18 mouse cellular contexts compared by ENCODE assay signal in genomic region chr10:61741873-61742272, GRCm38 (mm10). TPM values are rescaled to one million over a fixed set of nuclear protein-coding genes. Genes with fewer than 3 reads are reported as not detected.
A peak's percentile ranks its signal among the peaks of the same experiment; 100 is the strongest.
DNase-seq lines count a peak whose midpoint lies in the region; ATAC-seq and TF ChIP-seq lines count a peak whose summit lies in the region.
"Had no signal": no experiment of that assay in that cellular context is flagged by ENCODE, and none has a peak within 500 bp of the region (broad histone marks: within the 10 kb centered on the region; RNA-seq: fewer than 3 reads in every experiment).

No protein-coding gene starts in this region.

- ATAC-seq in kidney, postnatal 0 days (replicated peaks; ENCODE audit: low FRiP score, low read depth) = no peak
- ATAC-seq in kidney, embryonic 14.5 days (ENCODE audit: low FRiP score, low TSS enrichment) = no peak
- ATAC-seq in stomach, postnatal 0 days (ENCODE audit: low FRiP score, low TSS enrichment) = no peak
- ATAC-seq: forebrain, embryonic 15.5 days; midbrain, embryonic 15.5 days had no signal

- TF ChIP-seq EP300 in stomach, postnatal 0 days (optimal IDR thresholded peaks at IDR 0.05) = no peak

- H3K4me1 ChIP-seq in kidney, postnatal 0 days (replicated peaks; ENCODE audit: insufficient read depth, low read length) = no peaks in the 10 kb centered on the region
- no peaks in the 10 kb centered on the region for H3K4me1 ChIP-seq in kidney, embryonic 14.5 days (ENCODE audit: control insufficient read depth, insufficient read depth, low read length)
- H3K4me1 ChIP-seq in stomach, postnatal 0 days (replicated peaks; ENCODE audit: control insufficient read depth, insufficient read depth) = no peaks in the 10 kb centered on the region
- H3K4me1 ChIP-seq: embryonic facial prominence, embryonic 13.5 days; forebrain, embryonic 15.5 days; heart, embryonic 12.5 days; hindbrain, embryonic 13.5 days; kidney, embryonic 15.5 days; limb, embryonic 13.5 days; midbrain, embryonic 15.5 days had no signal

- DNase-seq in kidney, postnatal 0 days (ENCODE audit: low spot score) = peak; percentile 29
- peak; percentile 25 for DNase-seq in lung, postnatal 10 days
- DNase-seq in lung, postnatal 36 days = no peak
- DNase-seq in NIH3T3 (ENCODE audit: low read depth) = peak; percentile 41
- no peak for DNase-seq in stomach, postnatal 0 days (ENCODE audit: low spot score)
- DNase-seq in left cerebral cortex, postnatal 10 days (ENCODE audit: extremely low spot score in 1 of 2, low spot score in 2 of 2) = no peak
- DNase-seq: cerebellum, postnatal 10 days; heart, postnatal 14 days had no signal

- H3K36me3 ChIP-seq in kidney, postnatal 0 days (ENCODE audit: insufficient read depth, low read length) = peaks cover 62% of the 10 kb centered on the region
- H3K36me3 ChIP-seq in kidney, embryonic 14.5 days (ENCODE audit: control insufficient read depth, insufficient read depth, low read length) = peaks cover 83% of the 10 kb centered on the region
- H3K36me3 ChIP-seq in stomach, postnatal 0 days (ENCODE audit: control insufficient read depth, insufficient read depth, low read length) = 0 out of 2 replicates have a peak, but pooled peaks cover 12% of the 10 kb centered on the region
- H3K36me3 ChIP-seq: G1E had no signal

- no peaks in the 10 kb centered on the region for H3K9me3 ChIP-seq in kidney, postnatal 0 days (replicated peaks; ENCODE audit: low read length)
- peaks cover 2% of the 10 kb centered on the region; the same call in 1 of the 2 replicates for H3K9me3 ChIP-seq in kidney, embryonic 14.5 days (ENCODE audit: control insufficient read depth, low read length)
- H3K9me3 ChIP-seq in stomach, postnatal 0 days (ENCODE audit: control insufficient read depth, low read length) = no peaks in the 10 kb centered on the region
- H3K9me3 ChIP-seq: embryonic facial prominence, embryonic 13.5 days; forebrain, embryonic 15.5 days; G1E; hindbrain, embryonic 13.5 days; midbrain, embryonic 15.5 days had no signal

- intact Hi-C loops in left cerebral cortex, postnatal 10 days (cut with DNase I) = no loop called here

- peak; percentile 56 for TF ChIP-seq CTCF in kidney, postnatal 0 days (IDR thresholded peaks at IDR 0.05; ENCODE audit: low read depth)
- TF ChIP-seq CTCF in stomach, postnatal 0 days (IDR thresholded peaks at IDR 0.05; ENCODE audit: low read depth) = peak; percentile 56

- no peak overlapping the region for H3K4me2 ChIP-seq in kidney, postnatal 0 days (ENCODE audit: low read length)
- H3K4me2 ChIP-seq in kidney, embryonic 14.5 days (replicated peaks; ENCODE audit: low read depth, low read length) = no peak overlapping the region
- no peak overlapping the region for H3K4me2 ChIP-seq in stomach, postnatal 0 days (replicated peaks; ENCODE audit: low read depth)
- H3K4me2 ChIP-seq: embryonic facial prominence, embryonic 13.5 days; forebrain, embryonic 15.5 days; heart, embryonic 12.5 days; hindbrain, embryonic 13.5 days; kidney, embryonic 15.5 days; limb, embryonic 13.5 days; midbrain, embryonic 15.5 days had no signal

- 91% methylated on average over 4 of the region's 4 CpGs for WGBS in kidney, postnatal 0 days
- WGBS in kidney, embryonic 14.5 days = 92% methylated on average over 4 of the region's 4 CpGs
- WGBS in stomach, postnatal 0 days = 86% methylated on average over 4 of the region's 4 CpGs

- H3K27ac ChIP-seq in kidney, postnatal 0 days = no peak overlapping the region
- no peak overlapping the region for H3K27ac ChIP-seq in kidney, embryonic 14.5 days (ENCODE audit: low read depth, low read length)
- H3K27ac ChIP-seq in stomach, postnatal 0 days (replicated peaks) = no peak overlapping the region
- H3K27ac ChIP-seq: embryonic facial prominence, embryonic 13.5 days; forebrain, embryonic 15.5 days; hindbrain, embryonic 13.5 days; kidney, embryonic 15.5 days; limb, embryonic 13.5 days; midbrain, embryonic 15.5 days had no signal

- no peak overlapping the region for H3K4me3 ChIP-seq in kidney, postnatal 0 days (replicated peaks; ENCODE audit: low read depth, low read length)
- H3K4me3 ChIP-seq in kidney, embryonic 14.5 days (ENCODE audit: low read length) = no peak overlapping the region
- H3K4me3 ChIP-seq in stomach, postnatal 0 days (ENCODE audit: low read depth, low read length) = no peak overlapping the region
- H3K4me3 ChIP-seq: embryonic facial prominence, embryonic 13.5 days; forebrain, embryonic 15.5 days; heart, embryonic 12.5 days; hindbrain, embryonic 13.5 days; kidney, embryonic 15.5 days; limb, embryonic 13.5 days; midbrain, embryonic 15.5 days had no signal

- H3K27me3 ChIP-seq in kidney, postnatal 0 days (ENCODE audit: insufficient read depth, low read length) = no peaks in the 10 kb centered on the region
- no peaks in the 10 kb centered on the region for H3K27me3 ChIP-seq in kidney, embryonic 14.5 days (ENCODE audit: control insufficient read depth, insufficient read depth, low read length)
- H3K27me3 ChIP-seq in stomach, postnatal 0 days (ENCODE audit: control insufficient read depth, insufficient read depth, low read length) = no peaks in the 10 kb centered on the region
- H3K27me3 ChIP-seq: embryonic facial prominence, embryonic 13.5 days; forebrain, embryonic 15.5 days; heart, embryonic 12.5 days; hindbrain, embryonic 13.5 days; kidney, embryonic 15.5 days; limb, embryonic 13.5 days; midbrain, embryonic 15.5 days had no signal

- H3K9ac ChIP-seq in kidney, postnatal 0 days (ENCODE audit: low read depth, low read length) = no peak overlapping the region
- H3K9ac ChIP-seq in kidney, embryonic 14.5 days (ENCODE audit: low read depth, low read length) = no peak overlapping the region
- no peak overlapping the region for H3K9ac ChIP-seq in stomach, postnatal 0 days (ENCODE audit: low read length)
- H3K9ac ChIP-seq: embryonic facial prominence, embryonic 13.5 days; forebrain, embryonic 15.5 days; heart, embryonic 12.5 days; hindbrain, embryonic 13.5 days; kidney, embryonic 15.5 days; limb, embryonic 13.5 days; midbrain, embryonic 15.5 days had no signal

RNA-seq across cellular contexts. Expression of gene Aifm2, which starts 26.8 kb away (rescaled TPM):
- 21.4 and 22.1 TPM in 2 replicates for polyA plus RNA-seq in kidney, postnatal 0 days (2015; fragmentation: Nextera tagmentation; extraction: Ambion mirVana)
- polyA plus RNA-seq in kidney, embryonic 14.5 days (2014; fragmentation: Nextera tagmentation; extraction: Ambion mirVana) = 10.1 and 15.1 TPM in 2 replicates
- polyA plus RNA-seq in stomach, postnatal 0 days (2015; fragmentation: Nextera tagmentation; extraction: Ambion mirVana) = 9.2 and 9.4 TPM in 2 replicates
- total RNA-seq in left cerebral cortex, postnatal 10 days (2021) = 1 to 10 TPM; 7.0 to 7.4 TPM

RNA-seq across cellular contexts. Expression of gene H2afy2, which starts 42.1 kb away (rescaled TPM):
- 83.0 and 87.4 TPM in 2 replicates for polyA plus RNA-seq in kidney, postnatal 0 days (2015; fragmentation: Nextera tagmentation; extraction: Ambion mirVana)
- polyA plus RNA-seq in kidney, embryonic 14.5 days (2014; fragmentation: Nextera tagmentation; extraction: Ambion mirVana) = 118 and 130 TPM in 2 replicates
- 26.0 and 28.7 TPM in 2 replicates for polyA plus RNA-seq in stomach, postnatal 0 days (2015; fragmentation: Nextera tagmentation; extraction: Ambion mirVana)
- total RNA-seq in left cerebral cortex, postnatal 10 days (2021) = 10 to 100 TPM; 59.3 to 59.5 TPM
- total RNA-seq: neutrophil, adult 5-6 weeks had no signal
- polyA plus RNA-seq: G1E had no signal

RNA-seq across cellular contexts. Expression of gene Tysnd1, which starts 46.6 kb away (rescaled TPM):
- polyA plus RNA-seq in kidney, postnatal 0 days (2015; fragmentation: Nextera tagmentation; extraction: Ambion mirVana) = 41.2 and 49.6 TPM in 2 replicates
- polyA plus RNA-seq in kidney, embryonic 14.5 days (2014; fragmentation: Nextera tagmentation; extraction: Ambion mirVana) = 28.8 and 40.3 TPM in 2 replicates
- 18.5 and 20.9 TPM in 2 replicates for polyA plus RNA-seq in stomach, postnatal 0 days (2015; fragmentation: Nextera tagmentation; extraction: Ambion mirVana)
- total RNA-seq in left cerebral cortex, postnatal 10 days (2021) = 10 to 100 TPM; 28.5 to 36.6 TPM

Comparison
In these comparisons a context has a peak if more than half of its experiments do, and no peak if none do; other contexts are left out.
1. DNase-seq: peak in kidney, postnatal 0 days (single experiment), lung, postnatal 10 days (single experiment) and NIH3T3 (single experiment); none in lung, postnatal 36 days (single experiment), stomach, postnatal 0 days (single experiment) and left cerebral cortex, postnatal 10 days (0 of 2).